Mouse (Mus musculus) hindlimb bud, embryonic 11.5 days (tissue): Measurements from ENCODE around the gene 2410004P03Rik.

Source experiments
- DNase-seq: peaks from one replicate; pipeline ENCODE4 v3.0.0-alpha.2; 2012; ENCODE audit warnings: low read depth, low spot score; ENCODE audit errors: extremely low spot score

2410004P03Rik gene

GRCm38 (mm10) chr12:17011100-17011870 is at the start of gene 2410004P03Rik:
Gene 2410004P03Rik (minus strand): TSS chr12:17011727.
- peak; percentile 52 for DNase-seq

DNA sequence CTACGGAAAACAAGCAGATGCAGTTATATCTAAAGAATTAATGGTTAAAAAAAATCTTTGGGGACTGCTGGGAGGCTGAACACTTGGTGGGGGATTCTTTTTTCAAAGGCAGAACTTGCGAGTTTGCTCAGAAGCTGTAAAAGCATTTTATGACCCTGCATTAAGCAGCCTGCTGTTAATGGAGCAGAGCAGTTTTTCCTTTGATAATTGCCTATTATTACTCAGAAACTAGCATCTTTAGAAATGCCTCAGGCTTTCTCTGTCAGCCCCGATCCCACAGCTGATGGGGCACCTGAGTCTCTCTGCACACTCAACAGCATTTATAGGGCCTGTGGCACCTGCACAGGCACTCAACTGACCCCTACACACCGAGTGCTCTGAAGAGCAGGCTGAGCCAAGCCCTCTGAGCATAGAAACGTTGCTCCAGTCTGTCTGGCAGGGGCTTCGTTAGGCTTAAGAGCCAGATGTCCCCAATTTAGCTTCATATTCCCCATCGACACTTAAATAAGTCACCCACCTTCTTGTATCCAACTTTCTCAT is 49.7 kb upstream of the 2410004P03Rik start:
- peak; percentile 30 for DNase-seq

GRCm38 (mm10) chr12:17058490-17058889 is 47.0 kb upstream of the 2410004P03Rik start:
- no peak for DNase-seq

DNA sequence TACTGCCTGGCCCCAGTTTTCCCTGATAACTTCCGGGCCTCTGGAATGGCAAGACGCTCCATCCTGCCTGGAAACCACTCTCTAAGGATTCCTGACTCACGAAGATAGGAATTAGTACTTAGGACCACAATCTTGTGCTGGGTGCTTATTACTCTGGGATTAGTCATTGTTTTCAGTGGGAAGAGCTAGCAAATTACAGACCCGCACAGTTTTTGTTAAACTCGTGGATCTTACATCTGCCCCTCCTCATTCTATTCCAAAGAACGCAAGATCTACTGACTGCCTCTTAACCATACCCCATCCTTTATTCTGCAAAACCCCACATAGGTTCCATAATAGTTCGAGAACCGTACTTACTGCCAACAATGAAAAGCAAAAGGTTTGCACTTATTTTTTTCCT is 45.6 kb upstream of the 2410004P03Rik start:
- no peak for DNase-seq

- DNase-seq, result no peak
Measured at GRCm38 (mm10) chr12:17055766-17056165, 44.2 kb upstream of the 2410004P03Rik start.

DNA sequence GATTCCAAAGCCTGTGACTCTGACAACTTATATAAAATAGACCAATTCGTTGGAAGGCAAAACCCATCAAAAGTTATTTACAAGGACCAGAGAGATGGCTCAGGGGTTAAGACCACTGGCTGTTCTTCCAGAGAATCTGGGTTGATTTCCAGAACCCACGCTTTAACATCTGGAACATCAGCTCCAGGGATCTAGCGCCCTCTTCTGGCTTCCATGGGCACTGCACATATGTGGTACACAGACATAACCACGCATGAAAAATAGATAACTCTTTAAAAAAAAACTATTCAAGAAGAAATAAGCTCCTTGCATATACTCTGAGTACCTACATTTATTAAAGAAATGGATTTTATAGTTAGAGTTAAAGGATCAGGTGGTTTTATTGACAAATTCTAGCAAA is 43.2 kb upstream of the 2410004P03Rik start:
- DNase-seq, result no peak

GRCm38 (mm10) chr12:17052673-17053072 is 41.1 kb upstream of the 2410004P03Rik start:
- DNase-seq, result no peak

DNA sequence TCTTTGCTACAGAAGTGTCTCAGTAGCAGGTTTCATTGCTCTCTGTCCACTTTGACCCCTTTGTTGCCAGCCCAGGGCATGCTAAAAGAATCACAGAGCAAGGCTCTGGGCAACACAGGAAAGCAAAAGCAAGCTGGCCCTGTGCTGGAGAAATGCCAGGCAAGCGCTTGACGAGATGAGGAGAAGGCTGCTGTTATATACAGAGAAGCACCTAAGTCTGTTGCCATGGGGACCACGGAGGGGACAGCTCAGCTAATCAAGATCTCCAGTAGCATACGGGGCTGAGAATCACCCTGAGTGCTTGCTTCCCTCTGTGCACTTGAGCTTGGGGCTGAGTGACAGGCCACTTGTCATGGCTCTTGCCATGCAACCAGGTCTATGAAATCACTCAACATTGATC is 39.5 kb upstream of the 2410004P03Rik start:
- DNase-seq, result no peak

- no peak for DNase-seq
Measured at GRCm38 (mm10) chr12:17049796-17050195, 38.3 kb upstream of the 2410004P03Rik start.

DNA sequence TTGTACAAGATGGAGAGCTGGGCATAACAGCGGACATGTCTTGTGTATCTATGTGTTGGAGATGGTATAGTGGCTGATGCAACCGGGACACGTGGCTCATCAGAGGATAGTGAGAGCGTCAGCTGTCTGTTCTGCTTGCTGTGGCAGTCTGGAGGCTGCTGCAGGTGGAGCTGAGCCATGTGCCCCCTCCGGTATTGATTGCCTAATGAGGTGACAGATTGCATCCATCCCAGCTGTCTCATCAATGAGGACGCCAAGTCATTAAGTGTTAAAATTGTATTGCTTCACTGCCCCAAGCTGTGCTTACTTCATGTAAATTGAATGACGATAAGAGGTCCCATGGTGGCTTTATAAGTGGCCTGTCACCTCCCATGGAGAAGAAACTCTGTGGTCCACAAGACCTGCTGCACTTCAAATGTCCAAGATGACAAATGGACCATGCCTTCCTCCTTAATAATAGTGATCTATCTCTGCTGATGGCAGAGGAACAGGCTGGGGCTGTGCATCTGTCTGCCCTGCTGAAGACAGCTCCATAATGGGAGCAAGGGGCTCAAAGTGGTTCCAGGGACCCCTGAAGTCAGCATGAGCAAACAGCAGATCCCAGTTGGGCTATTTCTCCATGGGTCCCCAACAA is 37.6 kb upstream of the 2410004P03Rik start:
- no peak for DNase-seq

GRCm38 (mm10) chr12:17043311-17043710 is 31.8 kb upstream of the 2410004P03Rik start:
- DNase-seq, result no peak

- no peak for DNase-seq
Measured at GRCm38 (mm10) chr12:17040567-17040966, 29.0 kb upstream of the 2410004P03Rik start.

DNA sequence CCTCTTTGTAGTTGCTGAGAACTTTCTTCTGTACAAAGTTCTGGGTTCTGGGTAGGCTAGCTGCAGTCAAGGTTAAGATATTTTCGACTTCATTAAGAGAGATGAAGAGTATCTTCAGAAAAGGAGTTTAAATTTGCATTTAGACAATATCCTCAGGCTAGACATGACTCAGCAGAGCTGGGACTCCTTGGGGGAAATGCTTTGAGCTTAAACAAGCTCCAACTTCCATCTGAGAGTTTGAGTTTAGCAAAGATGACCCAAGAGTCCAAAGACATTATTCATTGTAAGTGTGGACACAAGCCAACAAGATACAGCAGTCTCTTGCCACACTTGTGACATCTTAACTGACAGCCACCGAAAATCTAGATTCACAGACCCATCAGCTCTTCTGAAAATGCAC is 27.9 kb upstream of the 2410004P03Rik start:
- DNase-seq, result no peak

DNA sequence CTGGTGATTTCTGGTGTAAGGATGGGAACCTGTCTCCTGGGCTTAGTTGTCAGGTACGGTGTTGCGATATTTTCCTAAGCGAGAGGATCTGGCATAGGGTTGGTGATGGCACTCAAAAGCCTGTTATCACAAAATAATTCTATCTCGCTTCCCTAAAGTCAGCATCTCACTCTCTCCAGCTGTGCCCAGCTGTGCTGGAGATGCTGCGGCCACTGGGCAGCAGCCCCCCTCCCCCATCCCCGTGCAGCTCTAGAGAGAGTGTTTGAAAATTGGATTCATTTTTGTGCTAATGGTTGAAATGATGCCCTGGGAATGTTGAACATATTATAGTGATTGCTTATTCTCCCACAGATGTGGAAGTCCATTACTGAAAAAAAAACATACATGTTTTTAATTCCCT is 26.7 kb upstream of the 2410004P03Rik start:
- no peak for DNase-seq

DNA sequence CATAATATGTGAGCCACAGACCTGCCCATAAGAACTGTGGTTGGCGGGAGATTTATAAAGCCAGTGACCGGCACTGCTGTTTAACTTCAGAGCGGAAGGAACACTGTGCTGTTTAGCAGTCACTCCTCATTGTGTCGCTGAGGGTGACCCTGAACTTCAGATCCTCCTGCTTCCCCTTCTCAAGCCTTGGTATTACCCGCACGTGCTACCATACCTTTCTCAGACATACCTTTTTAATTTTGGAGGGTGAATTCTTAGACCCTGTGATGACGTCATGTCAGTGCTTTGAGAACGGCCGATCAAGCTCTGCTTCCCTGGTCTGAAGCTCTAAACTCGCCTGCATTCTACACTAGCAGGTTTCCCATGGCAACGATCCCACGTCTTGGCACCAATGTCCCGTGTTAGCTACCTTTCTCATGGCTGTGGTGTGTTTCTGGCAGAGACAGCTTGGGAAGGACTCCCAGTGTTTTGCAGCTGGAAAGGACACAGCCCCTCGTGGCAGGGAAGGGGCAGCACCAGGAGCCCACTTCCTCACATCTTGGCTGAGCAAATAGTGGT is 25.6 kb upstream of the 2410004P03Rik start:
- DNase-seq, result no peak

- no peak for DNase-seq
Measured at GRCm38 (mm10) chr12:17036532-17036931, 25.0 kb upstream of the 2410004P03Rik start.

- DNase-seq, result no peak
Measured at GRCm38 (mm10) chr12:17035128-17035527, 23.6 kb upstream of the 2410004P03Rik start.

GRCm38 (mm10) chr12:17034671-17035070 is 23.1 kb upstream of the 2410004P03Rik start:
- DNase-seq, result no peak

- DNase-seq, result no peak
Measured at GRCm38 (mm10) chr12:17033464-17033841, 21.9 kb upstream of the 2410004P03Rik start.

DNA sequence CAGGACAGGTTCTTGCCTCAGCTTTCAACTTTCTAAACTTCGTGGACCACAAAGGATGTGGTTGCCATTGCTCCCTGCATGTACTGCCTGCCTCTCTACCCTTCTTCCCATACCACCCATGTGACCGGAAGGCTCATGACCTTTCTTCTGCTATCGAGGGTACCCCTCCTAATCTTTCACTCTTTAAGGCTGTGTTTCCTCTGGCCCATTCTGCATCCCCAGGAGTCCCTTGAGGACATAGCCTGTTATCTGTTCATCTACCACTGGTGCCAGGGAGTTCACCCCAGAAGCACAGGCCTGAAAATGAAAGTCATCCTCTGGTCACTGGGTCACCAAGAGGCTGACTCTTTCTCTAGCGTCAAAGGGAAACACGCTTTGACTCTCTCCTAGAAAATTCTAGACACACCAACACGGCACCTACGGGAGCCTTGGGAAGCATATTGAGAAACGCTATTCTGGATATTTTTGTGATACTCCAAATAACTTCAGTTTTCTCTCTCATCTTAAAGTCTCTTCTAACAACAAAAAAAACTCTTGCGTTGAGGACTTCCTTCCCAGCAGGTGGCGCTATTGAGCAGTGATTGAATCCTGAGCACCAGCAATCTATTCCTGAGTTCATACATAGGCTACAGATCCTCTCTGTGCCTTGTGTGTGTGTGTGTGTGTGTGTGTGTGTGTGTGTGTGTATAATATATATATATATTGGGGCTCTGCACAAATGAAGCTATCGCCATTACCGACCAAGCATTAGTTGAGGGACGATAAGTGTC is 21.4 kb upstream of the 2410004P03Rik start:
- peak; percentile 54 for DNase-seq

- no peak for DNase-seq
Measured at GRCm38 (mm10) chr12:17024554-17025110, 13.1 kb upstream of the 2410004P03Rik start.
